Mouse (Mus musculus) granulocyte monocyte progenitor cell, adult 5-6 weeks (primary cell): ENCODE measurements at regions not wholly inside any gene's neighbourhood (a gene's known extent, or its start where the extent isn't known, plus 50 kb on each side); places are given as distances from the start of the nearest gene placed in this dataset.

Source experiments
- ATAC-seq: replicated peaks from 2 replicates; pipeline ENCODE4 v1.8.0; 2016; ENCODE audit warnings: mild to moderate bottlenecking, moderate TSS enrichment, inconsistent platforms; ENCODE audit not compliant: poor library complexity, severe bottlenecking

GRCm38 (mm10) chr10:91326661-91327312 lies 145.7 kb upstream of the Tmpo start:
- ATAC-seq, result no peak

GRCm38 (mm10) chr10:91326144-91326655 lies 145.1 kb upstream of the Tmpo start:
- no peak for ATAC-seq

GRCm38 (mm10) chr10:91321226-91321625 lies 140.1 kb upstream of the Tmpo start:
- no peak for ATAC-seq

- ATAC-seq, result no peak
Observed at GRCm38 (mm10) chr10:91319442-91320112, 138.5 kb upstream of the Tmpo start.

- no peak for ATAC-seq
Observed at GRCm38 (mm10) chr10:91314441-91314840, 133.3 kb upstream of the Tmpo start.

- no peak for ATAC-seq
Observed at GRCm38 (mm10) chr10:91313316-91313715, 132.2 kb upstream of the Tmpo start.

GRCm38 (mm10) chr10:91312913-91313312 lies 131.8 kb upstream of the Tmpo start:
- ATAC-seq, result no peak

GRCm38 (mm10) chr10:91300067-91300466 lies 119.0 kb upstream of the Tmpo start:
- peak; percentile 82 for ATAC-seq

- ATAC-seq, result peak; percentile 44; the same call in 1 of the 2 replicates
Observed at GRCm38 (mm10) chr10:91297792-91298460, 116.8 kb upstream of the Tmpo start.

GRCm38 (mm10) chr10:91295345-91295744 lies 114.2 kb upstream of the Tmpo start:
- no peak for ATAC-seq

GRCm38 (mm10) chr10:91293226-91293625 lies 112.1 kb upstream of the Tmpo start:
- no peak for ATAC-seq

GRCm38 (mm10) chr10:91284259-91284658 lies 103.1 kb upstream of the Tmpo start:
- no peak for ATAC-seq

GRCm38 (mm10) chr10:91270955-91271741 lies 90.0 kb upstream of the Tmpo start:
- ATAC-seq, result peak; percentile 82

GRCm38 (mm10) chr10:91270268-91270954 lies 89.3 kb upstream of the Tmpo start:
- peak; percentile 86 for ATAC-seq

GRCm38 (mm10) chr10:91267886-91268285 lies 86.8 kb upstream of the Tmpo start:
- no peak for ATAC-seq

- no peak for ATAC-seq
Observed at GRCm38 (mm10) chr10:91260416-91260815, 79.3 kb upstream of the Tmpo start.

- no peak for ATAC-seq
Observed at GRCm38 (mm10) chr10:91249681-91250195, 68.6 kb upstream of the Tmpo start.

GRCm38 (mm10) chr10:91244297-91244696 lies 63.2 kb upstream of the Tmpo start:
- no peak for ATAC-seq

- ATAC-seq, result peak; percentile 94
Observed at GRCm38 (mm10) chr10:91242491-91243046, 61.5 kb upstream of the Tmpo start.
